Mouse (Mus musculus) layer of hippocampus, postnatal 14 days (tissue): ENCODE results near the gene Csnka2ip. TPM values are rescaled to one million over a fixed set of nuclear protein-coding genes. Genes with fewer than 3 reads are reported as not detected.

Experiments used
- total RNA-seq, 2 experiments: library from RNA; stranded (reverse); gene quantifications; 2 replicates each; pipeline ENCODE4 v1.2.3; 2021

The Csnka2ip gene
- total RNA-seq, 2 experiments from 2014 or later: 0.29 to 0.44 TPM

Other genes with a start within 250 kb of the Csnka2ip start
- 10 to 100 TPM; 18.7 to 21.6 TPM for gene 4930453N24Rik, start 168.8 kb upstream of the Csnka2ip start, total RNA-seq
- gene Zfp654, start 249.2 kb upstream of the Csnka2ip start, total RNA-seq: 10 to 100 TPM; 12.9 TPM
- gene Cggbp1, start 249.6 kb upstream of the Csnka2ip start, total RNA-seq: 10 to 100 TPM; 52.1 to 57.7 TPM